Mouse (Mus musculus) stomach, embryonic 16.5 days (tissue): Measurements from ENCODE around the gene Myocos. TPM values are rescaled to one million over a fixed set of nuclear protein-coding genes. Genes with fewer than 3 reads are reported as not detected.

ENCODE experiments used
- ATAC-seq: fragments of 200-750 bp; cut with Nextera tagmentation; 2 replicates; pipeline ENCODE4 v1.8.0; 2017; ENCODE audit warnings: moderate number of reproducible peaks, moderate TSS enrichment; ENCODE audit not compliant: insufficient read depth, low FRiP score
- H3K27ac ChIP-seq: fragments of 300-500 bp; sonication (generic); 2 replicates; pipeline ENCODE4 v1.5.1; 2014; ENCODE audit warnings: low read length
- H3K27me3 ChIP-seq: fragments of 300-500 bp; sonication (generic); 2 replicates; pipeline ENCODE4 v1.6.1; 2014; ENCODE audit warnings: low read length, control low read depth, mixed read lengths; ENCODE audit not compliant: control insufficient read depth, insufficient read depth
- H3K36me3 ChIP-seq: fragments of 300-500 bp; sonication (generic); 2 replicates; pipeline ENCODE4 v1.6.1; 2014; ENCODE audit warnings: low read length; ENCODE audit not compliant: control insufficient read depth, insufficient read depth
- H3K4me1 ChIP-seq: fragments of 300-500 bp; sonication (generic); 2 replicates; pipeline ENCODE4 v1.6.1; 2014; ENCODE audit warnings: low read length, control low read depth, mixed read lengths; ENCODE audit not compliant: control insufficient read depth, insufficient read depth
- H3K4me2 ChIP-seq: fragments of 300-500 bp; sonication (generic); 2 replicates; pipeline ENCODE4 v1.6.1; 2014; ENCODE audit warnings: low read depth, low read length, mixed read lengths
- H3K4me3 ChIP-seq: fragments of 300-500 bp; sonication (generic); replicated peaks from 2 replicates; pipeline ENCODE4 v1.5.1; 2014; ENCODE audit warnings: mild to moderate bottlenecking, low read length
- H3K9ac ChIP-seq: fragments of 300-500 bp; sonication (generic); 2 replicates; pipeline ENCODE4 v1.6.1; 2014; ENCODE audit warnings: low read length
- H3K9me3 ChIP-seq: fragments of 300-500 bp; sonication (generic); replicated peaks from 2 replicates; pipeline ENCODE4 v1.6.1; 2016; ENCODE audit warnings: low read length, control low read depth; ENCODE audit not compliant: control insufficient read depth
- WGBS: fragments of 180-500 bp; shearing (Covaris S2); extraction: QIAGEN DNeasy Blood & Tissue Kit; methylation state at CpG from one replicate; pipeline ENCODE4 v1.1.7; 2014; 5-methylcytosine and 5-hydroxymethylcytosine counted together
- microRNA-seq: library from miRNA; unstranded; fragments of <30 nt; microRNA quantifications from one replicate; pipeline ENCODE4, GENCODE M21; 2016
- polyA plus RNA-seq: library from polyadenylated mRNA; unstranded; fragments of >200 nt; fragmentation: Nextera tagmentation; extraction: Ambion mirVana; gene quantifications from 2 replicates; pipeline ENCODE4 v1.2.1, GENCODE M21; 2015

Gene Myocos
- polyA plus RNA-seq, 1 experiment from 2014 or later, result not detected

GRCm38 (mm10) chr1:162599617-162600016 is 58.4 kb downstream of the Myocos start:
- no peaks in the 10 kb centered on the region for H3K27me3 ChIP-seq
- H3K4me3 ChIP-seq, result no peak overlapping the region
- 90% methylated on average over 5 of the region's 5 CpGs for WGBS
- H3K36me3 ChIP-seq, result peaks cover 7% of the 10 kb centered on the region; the same call in 1 of the 2 replicates
- no peaks in the 10 kb centered on the region for H3K4me1 ChIP-seq
- no peak overlapping the region for H3K9ac ChIP-seq
- H3K9me3 ChIP-seq, result no peaks in the 10 kb centered on the region
- no peak for ATAC-seq
- H3K27ac ChIP-seq, result no peak overlapping the region
- H3K4me2 ChIP-seq, result no peak overlapping the region

DNA sequence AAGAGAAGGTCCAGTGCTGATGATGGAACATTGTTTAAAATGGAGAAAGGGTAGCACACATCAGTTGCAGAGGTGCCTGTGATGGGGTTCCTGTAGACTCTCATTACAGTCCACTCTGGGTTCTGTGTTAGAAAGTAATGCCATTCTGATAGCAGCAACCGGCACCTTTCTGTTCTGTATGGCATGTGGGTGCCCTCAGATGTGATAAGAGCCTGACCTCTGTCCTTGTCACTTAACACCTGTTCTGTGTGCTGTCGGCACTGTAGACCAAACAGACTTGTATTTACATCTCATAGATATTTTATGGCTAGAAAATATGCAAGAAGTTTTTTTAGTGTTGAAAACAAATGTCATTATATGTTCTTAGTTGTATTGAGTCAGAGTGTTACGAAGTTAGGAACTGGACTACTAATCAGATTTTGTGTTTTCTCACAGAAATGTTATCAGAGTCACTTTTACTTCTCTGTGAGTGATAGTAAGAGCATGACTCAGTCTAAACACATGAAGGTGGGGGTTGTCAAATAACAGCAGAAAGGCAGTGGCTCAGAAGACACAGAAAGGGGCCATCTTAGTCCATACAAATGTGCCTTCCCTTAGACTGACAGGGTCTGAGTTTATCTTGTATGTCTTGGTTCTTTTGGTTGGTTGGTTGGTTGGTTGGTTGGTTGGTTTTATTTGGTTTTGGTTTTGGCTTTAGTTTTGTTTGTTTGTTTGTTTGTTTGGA is 60.5 kb downstream of the Myocos start:
- no peak for ATAC-seq
- Histone ChIP-seq H3K27me3 (no peaks in the 10 kb centered on the region), H3K9me3 (no peaks in the 10 kb centered on the region), H3K27ac (no peak overlapping the region), H3K4me2 (no peak overlapping the region), H3K4me1 (no peaks in the 10 kb centered on the region), H3K9ac (no peak overlapping the region), H3K4me3 (no peak overlapping the region), H3K36me3 (peaks cover 3% of the 10 kb centered on the region; the same call in 1 of the 2 replicates)
- WGBS, result 57% methylated on average over 3 of the region's 3 CpGs

Small RNA genes within 50 kb of the gene (microRNA-seq; reads per million reads assigned to microRNA genes)
- gene Gm27616, result not detected

Other genes with a start within 250 kb of the Myocos start
- 6.4 and 6.7 TPM in 2 replicates for gene Dnm3, start 180.2 kb downstream of the Myocos start, polyA plus RNA-seq
- 20.1 and 21.6 TPM in 2 replicates for gene Mettl13, start 109.7 kb downstream of the Myocos start, polyA plus RNA-seq
- gene Vamp4, start 87.7 kb downstream of the Myocos start, polyA plus RNA-seq, result 48.2 and 56.4 TPM in 2 replicates
- not detected in 2 replicates for gene Myoc, start 19.1 kb downstream of the Myocos start, polyA plus RNA-seq
- 104 and 105 TPM in 2 replicates for gene Prrc2c, start 82.3 kb upstream of the Myocos start, polyA plus RNA-seq
- 1.3 and 1.7 TPM in 2 replicates for gene Fmo4, start 155.8 kb upstream of the Myocos start, polyA plus RNA-seq
- gene Fmo1, start 208.4 kb upstream of the Myocos start, polyA plus RNA-seq, result 23.2 and 29.0 TPM in 2 replicates
- 8.2 and 8.5 TPM in 2 replicates for gene Fmo2, start 240.5 kb upstream of the Myocos start, polyA plus RNA-seq